Mouse (Mus musculus) forebrain, embryonic 11.5 days (tissue): Measurements from ENCODE around the gene Klhl26. TPM values are rescaled to one million over a fixed set of nuclear protein-coding genes. Genes with fewer than 3 reads are reported as not detected.

Experiments
- ATAC-seq: fragments of 200-750 bp; cut with Nextera tagmentation; replicated peaks from 2 replicates; pipeline ENCODE4 v1.8.0; 2017; ENCODE audit warnings: moderate TSS enrichment; ENCODE audit not compliant: low FRiP score
- DNase-seq: peaks from one replicate; pipeline ENCODE4 v3.0.0-alpha.2; 2017; ENCODE audit warnings: low spot score
- H3K27ac ChIP-seq: fragments of 300-500 bp; sonication (generic); 2 replicates; pipeline ENCODE4 v1.5.1; 2014; ENCODE audit warnings: low read depth, low read length
- H3K27me3 ChIP-seq: fragments of 300-500 bp; sonication (generic); 2 replicates; pipeline ENCODE4 v1.6.1; 2014; ENCODE audit warnings: mild to moderate bottlenecking, low read length, mixed read lengths; ENCODE audit not compliant: control insufficient read depth, insufficient read depth
- H3K36me3 ChIP-seq: fragments of 300-500 bp; sonication (generic); 2 replicates; pipeline ENCODE4 v1.6.1; 2014; ENCODE audit warnings: mild to moderate bottlenecking, low read length, moderate library complexity, mixed read lengths; ENCODE audit not compliant: control insufficient read depth, insufficient read depth
- H3K4me1 ChIP-seq: fragments of 300-500 bp; sonication (generic); replicated peaks from 2 replicates; pipeline ENCODE4 v1.6.1; 2014; ENCODE audit warnings: low read length, mixed read lengths; ENCODE audit not compliant: control insufficient read depth, insufficient read depth
- H3K4me2 ChIP-seq: fragments of 300-500 bp; sonication (generic); 2 replicates; pipeline ENCODE4 v1.6.1; 2014; ENCODE audit warnings: low read depth, mild to moderate bottlenecking, low read length, moderate library complexity, mixed read lengths; ENCODE audit not compliant: severe bottlenecking
- H3K4me3 ChIP-seq: fragments of 300-500 bp; sonication (generic); 2 replicates; pipeline ENCODE4 v1.5.1; 2014; ENCODE audit warnings: low read depth, low read length
- H3K9ac ChIP-seq: fragments of 300-500 bp; sonication (generic); 2 replicates; pipeline ENCODE4 v1.6.1; 2014; ENCODE audit warnings: low read length
- H3K9me3 ChIP-seq: fragments of 300-500 bp; sonication (generic); 2 replicates; pipeline ENCODE4 v1.6.1; 2016; ENCODE audit warnings: low read length, mixed read lengths; ENCODE audit not compliant: control insufficient read depth
- WGBS: fragments of 180-500 bp; shearing (Covaris S2); extraction: QIAGEN DNeasy Blood & Tissue Kit; methylation state at CpG from one replicate; pipeline ENCODE4 v1.1.7; 2014; 5-methylcytosine and 5-hydroxymethylcytosine counted together
- polyA plus RNA-seq: library from polyadenylated mRNA; unstranded; fragments of >200 nt; fragmentation: Nextera tagmentation; extraction: Ambion mirVana; gene quantifications from 2 replicates; pipeline ENCODE4 v1.2.1, GENCODE M21; 2014

Gene Klhl26
- polyA plus RNA-seq, 1 experiment from 2014 or later, result 19.5 TPM

DNA sequence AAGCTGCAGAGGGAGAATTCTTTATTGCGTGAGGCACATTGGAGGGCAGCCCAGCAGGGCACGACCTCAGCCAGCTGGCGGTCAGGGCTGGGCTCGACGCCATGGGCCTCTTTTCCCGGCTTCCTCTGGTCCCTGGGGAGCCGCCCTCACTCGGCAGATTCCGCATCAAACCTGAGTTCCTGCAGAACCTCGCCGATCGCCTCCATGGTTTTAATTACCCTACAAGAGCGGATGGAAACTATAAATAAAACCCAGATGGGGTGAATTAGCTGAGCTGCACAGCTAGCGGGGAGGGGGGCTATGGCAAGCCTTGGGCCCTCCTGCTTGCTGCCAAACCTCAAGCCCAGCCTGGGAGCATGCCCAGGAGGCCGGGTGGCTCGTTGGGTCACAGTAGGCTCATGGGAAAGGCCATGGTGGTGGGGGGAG, 27.5 kb upstream of the Klhl26 start:
- H3K27ac ChIP-seq, result no peak overlapping the region
- H3K9me3 ChIP-seq, result no peaks in the 10 kb centered on the region
- H3K4me3 ChIP-seq, result no peak overlapping the region
- no peak overlapping the region for H3K9ac ChIP-seq
- H3K27me3 ChIP-seq, result peaks cover 43% of the 10 kb centered on the region
- H3K4me1 ChIP-seq, result peaks cover 17% of the 10 kb centered on the region
- DNase-seq (no peak), ATAC-seq (no peak)
- peaks cover 7% of the 10 kb centered on the region; the same call in 1 of the 2 replicates for H3K36me3 ChIP-seq
- 58% methylated on average over 16 of the region's 16 CpGs for WGBS
- H3K4me2 ChIP-seq, result no peak overlapping the region

GRCm38 (mm10) chr8:70503062-70503750, 26.4 kb upstream of the Klhl26 start:
- Histone ChIP-seq H3K36me3 (peaks cover 7% of the 10 kb centered on the region; the same call in 1 of the 2 replicates), H3K9me3 (no peaks in the 10 kb centered on the region), H3K4me2 (peak overlapping the region; percentile 18; the same call in 1 of the 2 replicates), H3K27ac (no peak overlapping the region), H3K4me3 (no peak overlapping the region), H3K4me1 (peaks cover 8% of the 10 kb centered on the region), H3K9ac (no peak overlapping the region), H3K27me3 (peaks cover 53% of the 10 kb centered on the region)
- peak; percentile 86 for DNase-seq
- ATAC-seq, result 0 out of 2 replicates have a peak, but pooled peaks have one; percentile 11
- WGBS, result 10% methylated on average over 46 of the region's 46 CpGs

GRCm38 (mm10) chr8:70502540-70502939, 25.8 kb upstream of the Klhl26 start:
- Histone ChIP-seq H3K4me3 (no peak overlapping the region), H3K4me1 (peaks cover 8% of the 10 kb centered on the region), H3K36me3 (peaks cover 3% of the 10 kb centered on the region; the same call in 1 of the 2 replicates), H3K27ac (no peak overlapping the region), H3K4me2 (no peak overlapping the region), H3K27me3 (peaks cover 58% of the 10 kb centered on the region), H3K9ac (no peak overlapping the region), H3K9me3 (no peaks in the 10 kb centered on the region)
- 27% methylated on average over 12 of the region's 12 CpGs for WGBS
- no peak for DNase-seq
- no peak for ATAC-seq

GRCm38 (mm10) chr8:70501820-70502529, 25.2 kb upstream of the Klhl26 start:
- Histone ChIP-seq H3K4me2 (no peak overlapping the region), H3K27me3 (peaks cover 63% of the 10 kb centered on the region), H3K36me3 (no peaks in the 10 kb centered on the region), H3K9ac (no peak overlapping the region), H3K9me3 (no peaks in the 10 kb centered on the region), H3K27ac (no peak overlapping the region), H3K4me3 (no peak overlapping the region), H3K4me1 (peaks cover 8% of the 10 kb centered on the region)
- WGBS, result 9% methylated on average over 23 of the region's 23 CpGs
- DNase-seq (no peak), ATAC-seq (no peak)

DNA sequence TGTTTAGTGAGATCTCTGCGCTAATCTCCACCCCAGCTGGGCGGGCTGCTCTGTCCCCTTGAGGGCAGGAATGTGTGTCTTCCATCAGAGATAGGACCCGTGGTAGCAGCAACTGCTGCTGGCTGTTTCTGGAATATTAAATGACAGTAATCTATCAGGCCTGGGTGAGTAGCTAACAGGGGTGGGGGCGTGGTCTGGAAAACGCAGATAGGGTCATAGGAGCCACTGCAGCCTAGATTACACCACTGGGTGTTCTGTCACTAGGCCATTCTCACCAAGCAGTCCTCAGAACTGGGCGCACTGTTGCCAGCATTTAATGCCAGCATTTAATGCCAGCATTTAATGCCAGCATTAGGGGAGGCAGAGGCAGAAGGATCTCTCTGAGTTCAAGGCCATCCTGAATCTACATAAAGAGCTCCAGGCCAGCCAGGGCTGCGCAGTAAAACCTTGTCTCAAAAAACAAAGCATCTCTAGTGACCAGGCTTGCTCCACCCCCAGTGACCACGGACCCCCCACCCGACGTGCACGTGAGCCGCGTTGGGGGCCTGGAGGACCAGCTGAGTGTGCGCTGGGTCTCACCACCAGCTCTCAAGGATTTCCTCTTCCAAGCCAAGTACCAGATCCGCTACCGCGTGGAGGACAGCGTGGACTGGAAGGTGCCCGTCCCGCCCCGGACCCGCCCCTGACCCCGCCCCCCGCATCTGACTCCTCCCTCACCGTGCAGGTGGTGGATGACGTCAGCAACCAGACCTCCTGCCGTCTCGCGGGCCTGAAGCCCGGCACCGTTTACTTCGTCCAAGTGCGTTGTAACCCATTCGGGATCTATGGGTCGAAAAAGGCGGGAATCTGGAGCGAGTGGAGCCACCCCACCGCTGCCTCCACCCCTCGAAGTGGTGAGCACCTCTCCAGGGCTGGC, 23.9 kb upstream of the Klhl26 start:
- H3K4me1 ChIP-seq, result peaks cover 7% of the 10 kb centered on the region
- H3K4me2 ChIP-seq, result peak overlapping the region; percentile 26
- no peak overlapping the region for H3K27ac ChIP-seq
- ATAC-seq (no peak), DNase-seq (peak; percentile 74)
- no peaks in the 10 kb centered on the region for H3K9me3 ChIP-seq
- no peaks in the 10 kb centered on the region for H3K36me3 ChIP-seq
- H3K9ac ChIP-seq, result no peak overlapping the region
- no peak overlapping the region for H3K4me3 ChIP-seq
- H3K27me3 ChIP-seq, result peaks cover 76% of the 10 kb centered on the region
- 6% methylated on average over 39 of the region's 39 CpGs for WGBS

- WGBS, result 5% methylated on average over 12 of the region's 12 CpGs
- Histone ChIP-seq H3K27me3 (peaks cover 96% of the 10 kb centered on the region), H3K4me1 (peaks cover 10% of the 10 kb centered on the region), H3K36me3 (no peaks in the 10 kb centered on the region), H3K4me3 (no peak overlapping the region), H3K9me3 (no peaks in the 10 kb centered on the region), H3K4me2 (no peak overlapping the region), H3K9ac (no peak overlapping the region), H3K27ac (no peak overlapping the region)
- no peak for ATAC-seq
- DNase-seq, result no peak
These were observed 18.9 kb upstream of the Klhl26 start for GRCm38 (mm10) chr8:70495771-70496062.

- no peaks in the 10 kb centered on the region for H3K9me3 ChIP-seq
- H3K27me3 ChIP-seq, result peaks cover 96% of the 10 kb centered on the region
- peaks cover 10% of the 10 kb centered on the region for H3K4me1 ChIP-seq
- no peak overlapping the region for H3K4me2 ChIP-seq
- WGBS, result 2% methylated on average over 21 of the region's 21 CpGs
- DNase-seq, result peak; percentile 65
- H3K36me3 ChIP-seq, result no peaks in the 10 kb centered on the region
- no peak for ATAC-seq
- H3K27ac ChIP-seq, result no peak overlapping the region
- no peak overlapping the region for H3K9ac ChIP-seq
- no peak overlapping the region; the same call in 1 of the 2 replicates for H3K4me3 ChIP-seq
These were observed 18.4 kb upstream of the Klhl26 start for GRCm38 (mm10) chr8:70495001-70495770.
